8 mouse cellular contexts compared by ENCODE assay signal in the genomic region with DNA sequence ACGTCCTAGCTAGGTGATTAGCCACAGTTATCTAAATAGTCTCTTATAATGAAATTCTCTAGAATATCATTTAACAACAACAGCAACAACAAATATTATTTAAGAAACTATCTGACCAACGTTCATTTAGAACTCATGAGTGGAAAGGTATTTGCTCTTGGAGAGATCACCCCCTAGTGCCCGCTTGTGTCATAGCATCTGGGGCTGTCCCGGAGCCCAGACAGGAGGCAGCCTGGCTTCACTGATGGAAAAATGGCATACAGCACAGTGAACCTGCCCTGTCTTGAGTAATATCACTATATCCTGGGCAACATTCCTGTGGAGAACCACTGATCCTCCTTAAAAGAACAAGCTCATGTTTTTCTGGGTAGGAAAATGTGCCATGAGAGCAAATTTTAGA.
DNase-seq lines count a peak whose midpoint lies in the region.

No protein-coding gene starts in this region.

- DNase-seq in ES-CJ7 (ENCODE audit: low read depth, low spot score), result peak; percentile 61
- DNase-seq in adrenal gland, adult (ENCODE audit: inconsistent age in 2 of 2, low spot score in 1 of 2), result peak; percentile 68 to 86
- peak; percentile 63 for DNase-seq in embryo, embryonic 10 days (ENCODE audit: low spot score)
- DNase-seq in gastrocnemius, postnatal 4 days (ENCODE audit: low spot score in 2 of 2), result peak; percentile 49 to 71
- peak; percentile 74 for DNase-seq in kidney, postnatal 14 days
- peak; percentile 52 to 67 for DNase-seq in lung, adult 18-20 months
- DNase-seq in retina, embryonic 14.5 days (ENCODE audit: low spot score), result peak; percentile 76
- peak; percentile 51 to 79 for DNase-seq in urinary bladder, postnatal 4 days (ENCODE audit: low spot score in 2 of 2)

Comparison
In these comparisons a context has a peak if more than half of its experiments do, and no peak if none do; other contexts are left out.
1. Peak in every context shown above with its lines: DNase-seq.